Comparison of ENCODE assay signal across 17 mouse cellular contexts in genomic region chr13:88534796-88535195, GRCm38 (mm10).
DNase-seq lines count a peak whose midpoint lies in the region; ATAC-seq and TF ChIP-seq lines count a peak whose summit lies in the region.
"Had no signal": no experiment of that assay in that cellular context is flagged by ENCODE, and none has a peak within 500 bp of the region (broad histone marks: within the 10 kb centered on the region; RNA-seq: fewer than 3 reads in every experiment).

No protein-coding gene starts in this region.

- peak; percentile 49 to 69 for DNase-seq in cerebellum, postnatal 14 days
- no peak for DNase-seq in cerebellum, postnatal 36 days
- DNase-seq in hindbrain, postnatal 0 days (ENCODE audit: low spot score): peak; percentile 26
- DNase-seq in hindbrain, embryonic 14.5 days (ENCODE audit: low spot score): no peak
- peak; percentile 3 for DNase-seq in brain, adult 2 months (ENCODE audit: low read depth, low spot score)
- DNase-seq in gonadal fat pad, adult 2 months (ENCODE audit: low read depth): peak; percentile 6
- DNase-seq: adrenal gland, postnatal 10 days; cerebellum, adult 18-20 months; gastrocnemius, postnatal 36 days; heart, adult 18-20 months; heart, postnatal 10 days; heart, postnatal 4 days had no signal

- no peak overlapping the region for H3K27ac ChIP-seq in hindbrain, postnatal 0 days
- H3K27ac ChIP-seq in hindbrain, embryonic 14.5 days: no peak overlapping the region
- H3K27ac ChIP-seq in intestine, postnatal 0 days (ENCODE audit: low read depth, low read length): no peak overlapping the region
- H3K27ac ChIP-seq: embryonic facial prominence, embryonic 13.5 days; heart, embryonic 10.5 days; hindbrain, embryonic 12.5 days; intestine, embryonic 15.5 days had no signal

- no peaks in the 10 kb centered on the region for H3K4me1 ChIP-seq in hindbrain, postnatal 0 days (ENCODE audit: insufficient read depth, low read length)
- no peaks in the 10 kb centered on the region for H3K4me1 ChIP-seq in hindbrain, embryonic 14.5 days (replicated peaks; ENCODE audit: control insufficient read depth, insufficient read depth, low read length)
- no peaks in the 10 kb centered on the region for H3K4me1 ChIP-seq in intestine, postnatal 0 days (replicated peaks; ENCODE audit: control insufficient read depth, insufficient read depth, low read length)
- H3K4me1 ChIP-seq: embryonic facial prominence, embryonic 13.5 days; heart, embryonic 10.5 days; hindbrain, embryonic 12.5 days; intestine, embryonic 15.5 days had no signal

- no peak overlapping the region for H3K4me2 ChIP-seq in hindbrain, postnatal 0 days (ENCODE audit: low read depth, low read length)
- H3K4me2 ChIP-seq in hindbrain, embryonic 14.5 days (replicated peaks): no peak overlapping the region
- no peak overlapping the region for H3K4me2 ChIP-seq in intestine, postnatal 0 days (replicated peaks; ENCODE audit: low read depth)
- H3K4me2 ChIP-seq: embryonic facial prominence, embryonic 13.5 days; hindbrain, embryonic 12.5 days; intestine, embryonic 15.5 days had no signal

- H3K9ac ChIP-seq in hindbrain, postnatal 0 days (replicated peaks; ENCODE audit: low read length): no peak overlapping the region
- no peak overlapping the region for H3K9ac ChIP-seq in hindbrain, embryonic 14.5 days
- no peak overlapping the region for H3K9ac ChIP-seq in intestine, postnatal 0 days (ENCODE audit: low read depth, low read length)
- H3K9ac ChIP-seq: embryonic facial prominence, embryonic 13.5 days; hindbrain, embryonic 12.5 days; intestine, embryonic 15.5 days had no signal

- no peaks in the 10 kb centered on the region for H3K36me3 ChIP-seq in hindbrain, postnatal 0 days (ENCODE audit: insufficient read depth, low read length)
- no peaks in the 10 kb centered on the region for H3K36me3 ChIP-seq in hindbrain, embryonic 14.5 days (replicated peaks; ENCODE audit: control insufficient read depth, insufficient read depth)
- no peaks in the 10 kb centered on the region for H3K36me3 ChIP-seq in intestine, postnatal 0 days (ENCODE audit: control insufficient read depth, insufficient read depth)
- H3K36me3 ChIP-seq: embryonic facial prominence, embryonic 13.5 days; heart, embryonic 10.5 days; hindbrain, embryonic 12.5 days; intestine, embryonic 15.5 days had no signal

- ATAC-seq in hindbrain, postnatal 0 days: no peak
- no peak for ATAC-seq in hindbrain, embryonic 14.5 days (ENCODE audit: low FRiP score)
- no peak for ATAC-seq in intestine, postnatal 0 days
- ATAC-seq: intestine, embryonic 15.5 days had no signal

- no peak overlapping the region for H3K4me3 ChIP-seq in hindbrain, postnatal 0 days (ENCODE audit: low read length)
- no peak overlapping the region for H3K4me3 ChIP-seq in hindbrain, embryonic 14.5 days (replicated peaks; ENCODE audit: low read length)
- H3K4me3 ChIP-seq in intestine, postnatal 0 days (ENCODE audit: low read depth, low read length): no peak overlapping the region
- H3K4me3 ChIP-seq: embryonic facial prominence, embryonic 13.5 days; heart, embryonic 10.5 days; hindbrain, embryonic 12.5 days; intestine, embryonic 15.5 days had no signal

- TF ChIP-seq CTCF in hindbrain, postnatal 0 days (IDR thresholded peaks at IDR 0.05; ENCODE audit: low read depth): no peak
- no peak for TF ChIP-seq CTCF in intestine, postnatal 0 days (IDR thresholded peaks at IDR 0.05; ENCODE audit: low read depth)

- H3K9me3 ChIP-seq in hindbrain, postnatal 0 days (ENCODE audit: low read length): no peaks in the 10 kb centered on the region
- no peaks in the 10 kb centered on the region for H3K9me3 ChIP-seq in hindbrain, embryonic 14.5 days (ENCODE audit: control insufficient read depth, low read length)
- H3K9me3 ChIP-seq in intestine, postnatal 0 days (ENCODE audit: control insufficient read depth): no peaks in the 10 kb centered on the region
- H3K9me3 ChIP-seq: embryonic facial prominence, embryonic 13.5 days; heart, embryonic 10.5 days; hindbrain, embryonic 12.5 days; intestine, embryonic 15.5 days had no signal

- no peaks in the 10 kb centered on the region for H3K27me3 ChIP-seq in hindbrain, postnatal 0 days (ENCODE audit: insufficient read depth, low read length)
- H3K27me3 ChIP-seq in hindbrain, embryonic 14.5 days (ENCODE audit: control insufficient read depth, insufficient read depth, low read length): no peaks in the 10 kb centered on the region
- no peaks in the 10 kb centered on the region for H3K27me3 ChIP-seq in intestine, postnatal 0 days (replicated peaks; ENCODE audit: control insufficient read depth, insufficient read depth, low read length)
- H3K27me3 ChIP-seq: embryonic facial prominence, embryonic 13.5 days; hindbrain, embryonic 12.5 days; intestine, embryonic 15.5 days had no signal

Comparison
In these comparisons a context has a peak if more than half of its experiments do, and no peak if none do; other contexts are left out.
1. DNase-seq: peak in cerebellum, postnatal 14 days (2 of 2), hindbrain, postnatal 0 days (single experiment), brain, adult 2 months (single experiment) and gonadal fat pad, adult 2 months (single experiment); none in cerebellum, postnatal 36 days (0 of 2) and hindbrain, embryonic 14.5 days (single experiment).